Mouse (Mus musculus) megakaryocyte-erythroid progenitor cell, adult 5-6 weeks (primary cell): ENCODE results near the gene Cmtm6. TPM values are rescaled to one million over a fixed set of nuclear protein-coding genes. Genes with fewer than 3 reads are reported as not detected.

ENCODE experiments used
- ATAC-seq: replicated peaks from 2 replicates; pipeline ENCODE4 v1.8.0; 2016; ENCODE audit warnings: mild to moderate bottlenecking, inconsistent platforms; ENCODE audit not compliant: severe bottlenecking, poor library complexity, low FRiP score, low TSS enrichment
- total RNA-seq, 2 experiments: library from RNA; stranded (forward) in 1 of 2; stranded (reverse) in 1 of 2; fragments of 200-1000, 215-1000 nt in 1 of 2; fragments of >200 nt in 1 of 2; fragmentation: Nextera tagmentation in 1 of 2; gene quantifications; 2 replicates each; pipeline ENCODE4 v1.2.3; 2014 to 2017

The Cmtm6 gene
- total RNA-seq, 2 experiments from 2014 or later: 22.7 to 38.9 TPM

DNA sequence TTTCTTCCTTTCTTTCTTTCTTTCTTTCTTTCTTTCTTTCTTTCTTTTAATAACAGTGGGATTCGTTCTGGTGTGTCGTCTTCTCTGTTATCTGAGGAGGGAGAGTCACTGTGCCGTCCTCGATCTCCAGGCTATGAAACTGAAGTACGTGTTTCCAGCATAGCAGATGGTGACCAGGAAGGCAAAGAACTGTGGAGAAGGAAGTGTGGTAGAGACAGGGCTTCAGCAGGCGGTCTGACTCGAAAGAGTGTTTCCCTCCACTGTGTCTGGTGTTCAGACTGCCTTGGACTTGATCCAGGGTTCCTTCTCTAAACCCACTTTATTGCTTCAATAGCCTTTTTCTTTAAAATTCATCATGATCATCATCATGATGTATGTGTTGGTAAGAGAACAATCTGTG is 58.6 kb downstream of the Cmtm6 start:
- no peak for ATAC-seq

DNA sequence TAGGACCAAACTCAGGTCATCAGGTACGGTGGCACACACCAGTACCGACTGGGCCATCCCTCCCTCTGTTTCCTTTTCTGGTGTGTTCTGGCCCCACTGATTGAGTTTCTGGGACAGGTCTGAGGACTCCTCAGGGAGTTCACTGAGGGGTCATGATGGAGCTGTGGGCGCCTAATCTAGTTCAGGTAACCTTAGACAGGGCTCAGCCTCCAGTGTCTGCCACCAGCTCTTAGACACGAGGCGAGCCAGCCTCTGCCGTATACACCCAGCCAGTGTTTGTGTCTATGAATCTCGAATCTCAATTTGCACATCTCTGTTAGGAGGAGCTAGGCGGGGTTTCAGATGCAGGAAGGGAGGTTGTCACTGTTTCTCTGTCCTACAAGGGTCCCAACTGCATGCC is 59.1 kb downstream of the Cmtm6 start:
- ATAC-seq: no peak

DNA sequence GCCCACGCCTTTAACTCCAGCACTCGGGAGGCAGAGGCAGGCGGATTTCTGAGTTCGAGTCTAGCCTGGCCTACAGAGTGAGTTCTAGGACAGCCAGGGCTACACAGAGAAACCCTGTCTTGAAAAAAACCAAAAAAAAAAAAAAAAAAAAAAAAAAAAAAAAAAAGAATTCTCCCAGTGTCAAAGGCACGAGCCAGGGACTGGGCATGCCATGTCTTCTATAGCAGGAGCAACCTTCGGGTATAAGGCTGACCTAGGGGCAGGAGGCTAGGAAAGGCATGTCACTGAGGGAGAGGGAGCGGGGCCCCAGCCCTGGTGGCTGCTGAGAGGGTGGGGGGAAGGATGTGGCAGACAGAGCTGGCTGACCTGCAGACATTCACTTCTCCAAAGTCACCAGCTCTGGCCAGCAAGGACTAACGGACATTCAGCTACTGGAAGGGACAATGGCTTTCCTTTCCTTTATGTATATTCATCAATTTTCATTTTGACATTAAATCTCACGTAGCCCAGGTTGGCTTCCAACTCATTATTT is 62.9 kb downstream of the Cmtm6 start:
- ATAC-seq: no peak

DNA sequence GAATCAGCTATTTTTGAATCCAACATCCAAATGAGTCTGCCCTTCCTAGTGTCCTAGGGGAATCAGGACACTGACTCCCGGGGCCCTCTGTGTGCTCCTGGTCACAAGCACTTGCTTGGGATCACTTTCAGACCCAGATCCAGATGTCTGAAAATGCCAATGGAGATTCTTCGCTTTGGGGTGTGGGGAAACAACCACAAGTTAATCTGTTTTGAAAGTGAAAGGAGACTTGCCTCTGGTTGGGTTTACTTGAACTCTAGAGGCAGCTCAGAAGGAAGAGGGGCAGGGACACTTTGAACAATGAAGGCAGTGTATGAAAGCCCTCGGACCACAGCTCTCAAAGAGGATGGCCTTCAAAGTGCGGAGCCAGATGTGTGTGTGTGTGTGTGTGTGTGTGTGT is 63.6 kb downstream of the Cmtm6 start:
- ATAC-seq: no peak

DNA sequence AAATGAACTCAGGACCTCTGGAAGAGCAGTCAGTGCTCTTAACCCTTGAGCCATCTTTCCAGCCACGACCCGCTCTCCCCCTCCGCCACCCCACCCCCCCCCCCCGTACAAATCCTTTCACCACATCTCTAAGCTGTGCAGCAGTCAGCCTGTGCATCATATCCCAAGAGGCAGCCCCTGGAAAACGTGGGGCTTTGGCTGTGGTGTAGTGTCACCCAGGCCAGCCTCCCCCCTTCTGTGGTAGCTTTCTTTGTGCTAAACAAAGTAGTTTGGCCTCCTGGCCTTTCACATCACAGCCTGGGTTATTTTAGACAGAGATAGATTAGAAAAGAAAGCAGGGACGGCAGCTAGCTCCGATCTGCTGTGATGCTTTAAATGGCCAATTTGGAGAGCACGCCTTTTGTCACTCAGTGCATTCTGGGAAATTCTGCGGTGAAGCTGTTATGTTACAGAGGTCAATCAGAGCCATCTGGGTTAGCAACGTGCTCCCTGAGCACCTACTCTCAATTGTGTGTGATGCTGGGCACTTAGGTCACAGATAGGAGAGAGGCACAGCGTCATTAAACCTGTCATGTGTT is 65.6 kb downstream of the Cmtm6 start:
- ATAC-seq: no peak

DNA sequence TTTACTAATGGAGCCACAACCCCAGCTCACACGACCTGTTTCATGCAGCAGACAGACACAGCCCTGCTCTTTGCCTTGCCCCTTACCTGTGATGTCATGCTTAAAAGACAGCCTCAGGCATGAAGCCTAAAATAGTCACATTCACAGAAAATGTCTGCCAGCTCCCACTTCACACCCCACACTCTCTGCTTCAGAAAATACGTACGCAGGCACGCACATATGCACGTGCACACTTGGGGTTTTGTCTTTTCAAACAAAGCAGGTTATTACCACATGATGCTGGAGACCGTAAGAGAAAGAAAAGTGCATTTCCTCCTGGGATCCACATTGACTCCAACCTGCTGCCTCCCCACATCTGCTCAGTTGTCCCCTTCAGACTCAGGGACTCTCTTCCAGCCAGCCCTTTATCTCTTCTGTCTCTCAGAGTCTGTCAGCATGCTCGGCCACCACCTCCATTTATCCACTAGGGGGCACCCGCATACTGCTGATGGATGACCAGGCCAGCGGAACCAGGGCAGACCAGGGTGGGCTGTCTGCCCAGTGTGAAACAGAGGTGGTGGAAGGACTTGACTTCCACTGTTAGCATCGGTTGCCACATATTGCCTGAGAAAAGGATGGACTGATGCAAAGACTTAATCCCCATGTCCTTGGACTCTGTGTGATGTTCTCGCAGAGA is 66.6 kb downstream of the Cmtm6 start:
- peak; percentile 89 for ATAC-seq

DNA sequence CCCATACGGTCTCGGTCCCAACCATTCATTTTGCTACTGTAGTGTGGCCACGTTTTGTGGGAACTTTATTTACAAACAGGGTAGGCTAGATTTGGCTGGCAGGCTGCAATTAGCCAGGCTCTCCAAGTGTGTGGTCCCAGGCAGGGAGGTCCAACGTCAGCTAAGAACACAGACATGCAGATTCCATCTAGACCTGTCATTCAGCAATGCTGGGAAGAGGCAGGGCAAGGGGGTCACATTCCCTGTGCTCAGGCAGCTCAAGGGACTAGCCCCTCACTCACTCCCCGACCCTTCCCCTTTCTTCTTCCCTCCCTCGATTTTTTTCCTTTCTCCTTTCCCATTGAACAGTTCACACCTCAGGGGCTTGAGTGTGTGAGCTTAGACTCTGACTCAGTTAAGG is 67.9 kb downstream of the Cmtm6 start:
- ATAC-seq: no peak

Other genes starting within 250 kb of the Cmtm6 start
- not detected in 2 replicates for gene Ccr4, start 226.2 kb upstream of the Cmtm6 start, total RNA-seq (2014; fragmentation: Nextera tagmentation)
- gene Ccr4, start 226.2 kb upstream of the Cmtm6 start, total RNA-seq (2017): not detected in 2 replicates
- gene C130032M10Rik, start 215.4 kb upstream of the Cmtm6 start, total RNA-seq (2014; fragmentation: Nextera tagmentation): not detected in 2 replicates
- not detected in 2 replicates for gene C130032M10Rik, start 215.4 kb upstream of the Cmtm6 start, total RNA-seq (2017)
- not detected in 2 replicates for gene Trim71, start 166.7 kb upstream of the Cmtm6 start, total RNA-seq (2014; fragmentation: Nextera tagmentation)
- not detected in 2 replicates for gene Trim71, start 166.7 kb upstream of the Cmtm6 start, total RNA-seq (2017)
- gene Cnot10, start 90.9 kb upstream of the Cmtm6 start, total RNA-seq (2014; fragmentation: Nextera tagmentation): 44.6 and 44.7 TPM in 2 replicates
- 65.3 and 68.0 TPM in 2 replicates for gene Cnot10, start 90.9 kb upstream of the Cmtm6 start, total RNA-seq (2017)
- 28.2 and 29.8 TPM in 2 replicates for gene Dync1li1, start 42.3 kb upstream of the Cmtm6 start, total RNA-seq (2014; fragmentation: Nextera tagmentation)
- gene Dync1li1, start 42.3 kb upstream of the Cmtm6 start, total RNA-seq (2017): 40.9 and 52.6 TPM in 2 replicates
- gene Cmtm7, start 50.7 kb downstream of the Cmtm6 start, total RNA-seq (2014; fragmentation: Nextera tagmentation): 189 and 199 TPM in 2 replicates
- 144 and 195 TPM in 2 replicates for gene Cmtm7, start 50.7 kb downstream of the Cmtm6 start, total RNA-seq (2017)
- 1.5 TPM in 1 of 2 replicates, not detected in the other for gene Cmtm8, start 113.0 kb downstream of the Cmtm6 start, total RNA-seq (2014; fragmentation: Nextera tagmentation)
- gene Cmtm8, start 113.0 kb downstream of the Cmtm6 start, total RNA-seq (2017): 1.1 TPM in 1 of 2 replicates, not detected in the other
- 19.1 and 21.5 TPM in 2 replicates for gene Gpd1l, start 202.9 kb downstream of the Cmtm6 start, total RNA-seq (2014; fragmentation: Nextera tagmentation)
- 17.3 and 19.5 TPM in 2 replicates for gene Gpd1l, start 202.9 kb downstream of the Cmtm6 start, total RNA-seq (2017)
- gene Osbpl10, start 247.5 kb downstream of the Cmtm6 start, total RNA-seq (2014; fragmentation: Nextera tagmentation): 0.50 TPM in 1 of 2 replicates, not detected in the other
- 0.53 and 1.8 TPM in 2 replicates for gene Osbpl10, start 247.5 kb downstream of the Cmtm6 start, total RNA-seq (2017)